Comparison of ENCODE assay signal across 13 mouse cellular contexts in the genomic region with DNA sequence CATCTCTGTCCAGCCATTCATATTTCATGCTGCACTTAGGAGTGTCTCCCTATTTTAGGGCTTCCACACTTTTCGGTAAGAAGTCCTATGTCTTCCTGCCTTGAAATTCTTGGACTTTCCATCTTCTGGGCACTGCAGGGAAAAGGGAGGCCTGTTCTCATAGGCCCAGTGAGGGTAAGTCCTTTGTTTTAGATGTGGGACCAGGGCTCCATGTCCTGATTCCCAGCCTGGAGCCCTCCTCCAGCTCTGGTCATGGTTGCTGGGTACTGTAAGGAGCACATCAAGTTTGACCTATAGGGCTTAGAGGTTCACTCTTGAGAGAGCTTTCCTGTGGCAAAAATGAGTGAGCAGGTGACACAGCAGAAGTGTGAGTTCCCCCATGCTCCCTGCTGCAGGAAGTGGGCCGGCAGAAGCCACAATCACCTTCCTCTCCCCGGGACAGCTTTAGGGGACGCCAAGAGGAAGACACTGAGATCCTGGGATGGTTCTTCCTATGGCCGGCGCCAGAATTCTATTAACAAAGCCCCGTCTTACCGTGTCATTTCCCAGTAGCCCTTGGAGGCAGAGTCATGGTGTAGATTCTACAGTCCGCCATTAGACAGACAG. TPM values are rescaled to one million over a fixed set of nuclear protein-coding genes. Genes with fewer than 3 reads are reported as not detected.
A peak's percentile ranks its signal among the peaks of the same experiment; 100 is the strongest.
DNase-seq lines count a peak whose midpoint lies in the region; ATAC-seq and TF ChIP-seq lines count a peak whose summit lies in the region.
"Had no signal": no experiment of that assay in that cellular context is flagged by ENCODE, and none has a peak within 500 bp of the region (broad histone marks: within the 10 kb centered on the region; RNA-seq: fewer than 3 reads in every experiment).

No protein-coding gene starts in this region.

- H3K9ac ChIP-seq in liver, postnatal 0 days (replicated peaks) = no peak overlapping the region
- H3K9ac ChIP-seq in liver, embryonic 11.5 days (ENCODE audit: low read depth, low read length) = no peak overlapping the region
- H3K9ac ChIP-seq in kidney, embryonic 15.5 days = no peak overlapping the region
- H3K9ac ChIP-seq: limb, embryonic 12.5 days; lung, embryonic 15.5 days; neural tube, embryonic 15.5 days had no signal

- no peaks in the 10 kb centered on the region for H3K36me3 ChIP-seq in liver, postnatal 0 days (replicated peaks; ENCODE audit: insufficient read depth, low read length)
- H3K36me3 ChIP-seq in liver, embryonic 11.5 days (ENCODE audit: control insufficient read depth, insufficient read depth, low read length) = no peaks in the 10 kb centered on the region
- H3K36me3 ChIP-seq in thymus, adult 2 months (ENCODE audit: control insufficient read depth, insufficient read depth, low read length) = no peaks in the 10 kb centered on the region
- H3K36me3 ChIP-seq in kidney, embryonic 15.5 days = no peaks in the 10 kb centered on the region
- H3K36me3 ChIP-seq: limb, embryonic 12.5 days; lung, embryonic 15.5 days; neural tube, embryonic 15.5 days had no signal

- peaks cover 26% of the 10 kb centered on the region for H3K4me1 ChIP-seq in liver, postnatal 0 days (ENCODE audit: insufficient read depth)
- H3K4me1 ChIP-seq in liver, embryonic 11.5 days (replicated peaks; ENCODE audit: control insufficient read depth, insufficient read depth, low read length) = peaks cover 7% of the 10 kb centered on the region; the same call in 1 of the 2 replicates
- H3K4me1 ChIP-seq in thymus, adult 2 months (replicated peaks; ENCODE audit: control insufficient read depth, insufficient read depth, low read length) = peaks cover 76% of the 10 kb centered on the region
- H3K4me1 ChIP-seq in kidney, embryonic 15.5 days = peaks cover 19% of the 10 kb centered on the region

- H3K4me3 ChIP-seq in liver, postnatal 0 days (ENCODE audit: low read depth, low read length) = no peak overlapping the region
- no peak overlapping the region for H3K4me3 ChIP-seq in liver, embryonic 11.5 days (ENCODE audit: low read depth, low read length)
- no peak overlapping the region for H3K4me3 ChIP-seq in thymus, adult 2 months (ENCODE audit: control insufficient read depth, insufficient read depth, low read length)
- no peak overlapping the region for H3K4me3 ChIP-seq in kidney, embryonic 15.5 days (replicated peaks)
- H3K4me3 ChIP-seq: limb, embryonic 12.5 days; lung, embryonic 15.5 days; neural tube, embryonic 15.5 days had no signal

- H3K4me2 ChIP-seq in liver, postnatal 0 days (ENCODE audit: low read depth, low read length) = no peak overlapping the region
- no peak overlapping the region for H3K4me2 ChIP-seq in liver, embryonic 11.5 days
- H3K4me2 ChIP-seq in kidney, embryonic 15.5 days = no peak overlapping the region
- H3K4me2 ChIP-seq: limb, embryonic 12.5 days; lung, embryonic 15.5 days; neural tube, embryonic 15.5 days had no signal

- no peak for TF ChIP-seq EP300 in liver, postnatal 0 days (IDR thresholded peaks at IDR 0.05; ENCODE audit: low read depth)

- no peaks in the 10 kb centered on the region for H3K9me3 ChIP-seq in liver, postnatal 0 days (ENCODE audit: low read length)
- no peaks in the 10 kb centered on the region for H3K9me3 ChIP-seq in liver, embryonic 11.5 days (ENCODE audit: control insufficient read depth, low read length)
- no peaks in the 10 kb centered on the region for H3K9me3 ChIP-seq in kidney, embryonic 15.5 days (replicated peaks)
- H3K9me3 ChIP-seq: limb, embryonic 12.5 days; lung, embryonic 15.5 days; neural tube, embryonic 15.5 days had no signal

- H3K27me3 ChIP-seq in liver, postnatal 0 days (ENCODE audit: insufficient read depth, low read length) = no peaks in the 10 kb centered on the region
- no peaks in the 10 kb centered on the region for H3K27me3 ChIP-seq in liver, embryonic 11.5 days (replicated peaks; ENCODE audit: control insufficient read depth, insufficient read depth, low read length)
- H3K27me3 ChIP-seq in thymus, adult 2 months (ENCODE audit: control insufficient read depth, insufficient read depth, low read length) = no peaks in the 10 kb centered on the region
- no peaks in the 10 kb centered on the region for H3K27me3 ChIP-seq in kidney, embryonic 15.5 days
- H3K27me3 ChIP-seq: limb, embryonic 12.5 days; lung, embryonic 15.5 days; neural tube, embryonic 15.5 days had no signal

- no peak for DNase-seq in liver, postnatal 0 days
- no peak for DNase-seq in liver, embryonic 11.5 days (ENCODE audit: low spot score)
- peak; percentile 63 for DNase-seq in induced T-regulatory cell, adult 2 months (ENCODE audit: low read depth)
- peak; percentile 72 for DNase-seq in thymus, adult 2 months
- no peak for DNase-seq in cerebellum, adult 9-11 months
- DNase-seq in adrenal gland, postnatal 14 days = no peak

- H3K27ac ChIP-seq in liver, postnatal 0 days (ENCODE audit: low read depth) = peak overlapping the region; percentile 32; the same call in 1 of the 2 replicates
- no peak overlapping the region for H3K27ac ChIP-seq in liver, embryonic 11.5 days (ENCODE audit: low read depth, low read length)
- H3K27ac ChIP-seq in thymus, adult 2 months (ENCODE audit: control insufficient read depth, insufficient read depth, low read length) = peak overlapping the region; percentile 96
- H3K27ac ChIP-seq in kidney, embryonic 15.5 days = no peak overlapping the region
- H3K27ac ChIP-seq: limb, embryonic 12.5 days; lung, embryonic 15.5 days; neural tube, embryonic 15.5 days had no signal

- no peak for TF ChIP-seq POLR2A in thymus, adult 2 months (IDR thresholded peaks at IDR 0.05; ENCODE audit: control insufficient read depth, extremely low read depth, insufficient read depth, low read length, poor library complexity)

- no peak for TF ChIP-seq CTCF in liver, postnatal 0 days (IDR thresholded peaks at IDR 0.05; ENCODE audit: low read depth)
- no peak for TF ChIP-seq CTCF in thymus, adult 2 months (IDR thresholded peaks at IDR 0.05; ENCODE audit: borderline replicate concordance, control insufficient read depth, extremely low read depth, insufficient read depth, low read length, poor library complexity)

- ATAC-seq in liver, postnatal 0 days = no peak
- no peak for ATAC-seq in liver, embryonic 11.5 days (replicated peaks; ENCODE audit: low FRiP score)
- peak; percentile 45 for ATAC-seq in activated CD4-positive, CD25-positive, alpha-beta regulatory T cell, adult 4 months
- ATAC-seq in kidney, embryonic 15.5 days (replicated peaks; ENCODE audit: low FRiP score) = no peak
- ATAC-seq: hindbrain, embryonic 16.5 days; midbrain, embryonic 16.5 days had no signal

- WGBS in liver, postnatal 0 days (ENCODE audit: insufficient replicate concordance) = 42% methylated on average over 9 of the region's 9 CpGs
- WGBS in liver, embryonic 11.5 days = 56% methylated on average over 9 of the region's 9 CpGs
- whole genome bisulfite sequencing in thymus, adult 2 months = 24% methylated on average over 9 of the region's 9 CpGs
- WGBS in kidney, embryonic 15.5 days = 76% methylated on average over 9 of the region's 9 CpGs

RNA-seq across cellular contexts. Expression of a gene that starts 28.4 kb away (rescaled TPM):
- polyA plus RNA-seq in liver, postnatal 0 days (2015; fragmentation: Nextera tagmentation; extraction: Ambion mirVana) = 0.11 TPM in 1 of 2 replicates, not detected in the other
- polyA plus RNA-seq in liver, embryonic 11.5 days (2014; fragmentation: Nextera tagmentation; extraction: Ambion mirVana) = 0.19 and 0.34 TPM in 2 replicates
- polyA plus RNA-seq in activated CD4-positive, CD25-positive, alpha-beta regulatory T cell, adult 4 months (2017; shearing (Covaris generic)) = under 1 TPM; 0.16 to 0.55 TPM
- 81.6 and 85.6 TPM in 2 replicates for polyA plus RNA-seq in thymus, adult 2 months (2012; rRNA removed)
- 0.39 and 0.45 TPM in 2 replicates for polyA plus RNA-seq in kidney, embryonic 15.5 days (2015; fragmentation: Nextera tagmentation; extraction: Ambion mirVana)
- total RNA-seq in adrenal gland, postnatal 14 days (2021) = 18.4 and 23.5 TPM in 2 replicates

RNA-seq across cellular contexts. Expression of a gene that starts 37.9 kb away (rescaled TPM):
- polyA plus RNA-seq in liver, postnatal 0 days (2015; fragmentation: Nextera tagmentation; extraction: Ambion mirVana) = 0.43 and 0.51 TPM in 2 replicates
- 0.10 TPM in 1 of 2 replicates, not detected in the other for polyA plus RNA-seq in liver, embryonic 11.5 days (2014; fragmentation: Nextera tagmentation; extraction: Ambion mirVana)
- not detected for polyA plus RNA-seq in activated CD4-positive, CD25-positive, alpha-beta regulatory T cell, adult 4 months (2017; shearing (Covaris generic))
- 0.84 and 1.3 TPM in 2 replicates for polyA plus RNA-seq in thymus, adult 2 months (2012; rRNA removed)
- 15.7 and 46.0 TPM in 2 replicates for polyA plus RNA-seq in kidney, embryonic 15.5 days (2015; fragmentation: Nextera tagmentation; extraction: Ambion mirVana)
- total RNA-seq in adrenal gland, postnatal 14 days (2021) = 2,863 and 3,093 TPM in 2 replicates

RNA-seq across cellular contexts. Expression of a gene that starts 57.5 kb away (rescaled TPM):
- 51.2 and 51.4 TPM in 2 replicates for polyA plus RNA-seq in liver, postnatal 0 days (2015; fragmentation: Nextera tagmentation; extraction: Ambion mirVana)
- 92.3 and 93.3 TPM in 2 replicates for polyA plus RNA-seq in liver, embryonic 11.5 days (2014; fragmentation: Nextera tagmentation; extraction: Ambion mirVana)
- 100 to 1,000 TPM; 119 to 137 TPM for polyA plus RNA-seq in activated CD4-positive, CD25-positive, alpha-beta regulatory T cell, adult 4 months (2017; shearing (Covaris generic))
- 182 and 201 TPM in 2 replicates for polyA plus RNA-seq in thymus, adult 2 months (2012; rRNA removed)
- 104 and 114 TPM in 2 replicates for polyA plus RNA-seq in kidney, embryonic 15.5 days (2015; fragmentation: Nextera tagmentation; extraction: Ambion mirVana)
- 71.6 and 82.1 TPM in 2 replicates for total RNA-seq in adrenal gland, postnatal 14 days (2021)

Comparison
In these comparisons a context has a peak if more than half of its experiments do, and no peak if none do; other contexts are left out.
1. H3K27ac ChIP-seq: peak in liver, postnatal 0 days (single experiment) and thymus, adult 2 months (single experiment); none in liver, embryonic 11.5 days (single experiment) and kidney, embryonic 15.5 days (single experiment).
2. DNase-seq: peak in induced T-regulatory cell, adult 2 months (single experiment) and thymus, adult 2 months (single experiment); none in liver, postnatal 0 days (single experiment), liver, embryonic 11.5 days (single experiment), cerebellum, adult 9-11 months (single experiment) and adrenal gland, postnatal 14 days (single experiment).
3. RNA of a gene that starts 28.4 kb away (polyA plus RNA-seq): 81.6 to 85.6 TPM in thymus, adult 2 months; 0.16 to 0.55 TPM in activated CD4-positive, CD25-positive, alpha-beta regulatory T cell, adult 4 months, 0.39 to 0.45 TPM in kidney, embryonic 15.5 days, 0.19 to 0.34 TPM in liver, embryonic 11.5 days and 0.11 TPM in liver, postnatal 0 days; every median in the first group is over 10 times any median in the second.